Mouse (Mus musculus) liver, embryonic 14.5 days (tissue): ENCODE results near the gene Pcsk4.

Experiments used
- CTCF ChIP-seq: IDR thresholded peaks from 2 replicates; pipeline ENCODE4 v1.5.1; 2016; ENCODE audit warnings: antibody characterized with exemption, low read depth, control low read depth
- EP300 ChIP-seq: IDR thresholded peaks from 2 replicates; pipeline ENCODE4 v1.6.1; 2016; ENCODE audit warnings: antibody characterized with exemption, low read depth

- TF ChIP-seq CTCF, result peak; percentile 73
- no peak for TF ChIP-seq EP300
These were observed 40.9 kb upstream of the Pcsk4 start for GRCm38 (mm10) chr10:80369995-80370747.
